Mouse (Mus musculus): Measurements from ENCODE around the gene Dhdds.
A peak's percentile ranks its signal among the peaks of the same experiment; 100 is the strongest.

Gene Dhdds

DNA sequence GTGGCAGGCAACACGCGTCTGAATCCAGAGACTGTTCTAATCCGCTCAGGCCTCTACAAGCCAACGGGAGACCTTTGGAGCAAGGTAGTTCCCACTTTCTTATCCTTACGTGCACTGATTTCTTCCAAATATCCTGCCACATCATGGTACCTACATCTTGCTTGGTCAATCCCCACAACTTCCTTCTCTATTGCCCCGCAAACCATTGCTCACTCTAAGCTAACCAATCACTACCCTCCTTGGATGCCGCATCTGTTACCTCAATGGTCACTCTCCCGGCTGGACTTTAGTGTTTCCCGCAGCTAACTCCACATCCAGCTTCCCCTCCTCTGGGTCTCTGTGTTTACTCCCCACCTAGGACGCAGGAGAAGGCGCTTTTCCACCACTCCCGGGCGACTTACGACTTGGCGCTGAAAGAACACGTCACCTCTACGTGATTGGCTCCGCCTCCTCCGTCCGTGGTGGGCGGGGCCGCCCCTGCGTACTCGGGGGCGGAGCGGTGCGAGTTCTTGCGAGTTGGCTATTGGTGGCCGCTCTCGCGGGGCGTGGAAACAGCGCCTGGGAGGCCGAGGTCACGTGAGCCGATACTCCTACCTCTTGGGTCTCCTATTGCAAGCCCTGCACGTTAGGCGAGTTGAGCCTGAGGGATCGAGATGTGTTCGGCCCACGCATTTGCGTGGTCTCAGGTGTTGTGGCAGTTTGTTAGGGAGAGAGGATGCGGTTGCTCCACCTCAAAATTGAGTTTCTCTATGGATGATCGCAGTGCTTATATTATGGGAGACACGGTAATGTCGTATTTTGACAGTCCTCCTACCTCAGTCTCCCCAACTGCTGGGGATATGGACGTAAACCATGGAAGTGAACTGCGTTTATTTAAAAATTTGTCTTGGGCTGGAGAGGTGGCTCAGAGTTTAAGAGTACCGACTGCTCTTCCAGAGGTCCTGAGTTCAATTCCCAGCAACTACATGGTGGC is at the start of gene Dhdds:
Gene Dhdds (minus strand): TSS at position 453 of the 973 bp plus-strand sequence.
- peak; percentile 91 for DNase-seq (ENCODE audit: extremely low read depth, low read depth)

DNA sequence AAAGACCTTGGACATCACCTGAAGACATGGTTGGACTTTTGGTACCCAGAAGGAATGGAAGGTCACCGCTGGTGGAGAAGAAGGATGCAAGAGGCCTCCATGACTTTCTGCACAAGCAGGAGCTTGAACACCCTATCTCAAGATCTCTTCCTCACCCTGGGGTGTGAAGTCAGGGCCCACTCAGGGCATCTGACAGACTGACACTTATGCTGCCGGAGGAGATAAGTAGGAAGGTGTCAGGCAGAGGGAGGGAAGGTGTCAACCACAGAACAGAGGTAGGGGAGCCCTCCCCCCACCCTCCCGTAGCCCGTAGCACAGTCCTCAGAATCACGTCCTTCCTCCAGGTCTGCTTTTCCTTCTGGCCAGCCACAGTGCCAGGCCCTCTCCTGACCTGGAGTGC is 46.9 kb upstream of the Dhdds start:
- no peak for DNase-seq (ENCODE audit: extremely low read depth, low read depth)

GRCm38 (mm10) chr4:134043041-134043440 is 42.3 kb upstream of the Dhdds start:
- no peak for DNase-seq (ENCODE audit: extremely low read depth, low read depth)

GRCm38 (mm10) chr4:134041317-134042123 is 40.8 kb upstream of the Dhdds start:
- peak; percentile 70 for DNase-seq (ENCODE audit: extremely low read depth, low read depth)

GRCm38 (mm10) chr4:134035953-134036352 is 35.2 kb upstream of the Dhdds start:
- DNase-seq (ENCODE audit: extremely low read depth, low read depth): peak; percentile 16

- DNase-seq (ENCODE audit: extremely low read depth, low read depth): no peak
These were observed 25.1 kb upstream of the Dhdds start for GRCm38 (mm10) chr4:134025802-134026201.

DNA sequence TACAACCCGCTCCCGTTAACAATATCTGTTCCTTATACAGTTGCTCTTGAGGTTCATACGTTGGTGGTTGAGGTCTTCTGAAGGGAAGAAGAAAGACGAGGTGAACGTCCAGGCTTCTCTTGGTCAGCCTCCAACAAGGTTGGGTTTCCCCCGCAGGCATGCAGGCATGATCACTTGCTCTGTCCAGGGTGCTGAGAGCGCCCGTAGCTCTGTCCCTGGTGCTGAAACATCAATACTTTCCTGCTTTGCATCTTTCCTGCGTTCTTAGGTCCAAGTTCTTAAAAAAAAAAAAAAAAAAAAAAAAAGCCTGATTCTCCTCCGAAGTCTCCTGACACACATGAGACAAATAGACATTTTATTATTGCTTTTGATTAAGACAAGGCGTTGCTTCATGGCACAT is 19.9 kb upstream of the Dhdds start:
- peak; percentile 16 for DNase-seq (ENCODE audit: extremely low read depth, low read depth)

DNA sequence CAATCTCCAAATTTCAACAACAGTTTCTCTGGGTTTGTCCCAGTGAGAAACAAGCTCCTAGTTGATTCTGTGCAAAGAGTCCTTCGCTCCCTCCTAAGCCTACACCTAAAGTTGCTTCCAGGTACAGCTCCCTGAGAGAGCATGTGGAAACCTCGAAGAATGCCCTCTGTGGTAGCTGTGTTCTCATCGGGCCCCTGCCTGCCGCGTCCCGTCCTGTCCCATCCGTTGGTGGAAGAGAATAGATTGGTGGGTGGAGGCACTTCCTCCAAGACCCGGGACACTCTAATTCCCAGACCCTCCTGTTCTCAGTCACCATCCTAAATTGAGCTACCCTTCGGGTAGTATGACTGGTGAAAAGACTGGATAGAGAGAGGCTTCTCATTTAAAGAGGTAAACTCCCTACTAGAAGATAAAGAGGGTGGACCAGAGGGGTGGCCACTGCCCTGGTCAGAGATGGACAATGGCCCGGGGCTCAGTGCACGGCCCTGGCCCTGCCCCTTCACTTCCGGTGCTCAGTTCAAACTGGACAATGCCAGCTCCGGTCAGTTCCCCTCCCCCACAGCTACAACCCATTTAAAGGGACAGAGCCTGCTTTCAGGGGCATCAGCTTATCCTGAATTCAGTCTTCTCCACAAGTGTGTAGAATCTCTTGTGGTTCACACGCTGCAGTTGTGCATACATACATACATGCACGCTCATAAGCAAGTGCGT is 19.1 kb upstream of the Dhdds start:
- DNase-seq (ENCODE audit: extremely low read depth, low read depth): no peak

GRCm38 (mm10) chr4:134019210-134019609 is 18.5 kb upstream of the Dhdds start:
- DNase-seq (ENCODE audit: extremely low read depth, low read depth): no peak

GRCm38 (mm10) chr4:134018779-134019145 is 18.0 kb upstream of the Dhdds start, which contains the start of gene Lin28a:
Lin28a (minus strand) TSS chr4:134018841.
- DNase-seq (ENCODE audit: extremely low read depth, low read depth): no peak

- DNase-seq (ENCODE audit: extremely low read depth, low read depth): no peak
These were observed 17.5 kb upstream of the Dhdds start for GRCm38 (mm10) chr4:134018038-134018778.

DNA sequence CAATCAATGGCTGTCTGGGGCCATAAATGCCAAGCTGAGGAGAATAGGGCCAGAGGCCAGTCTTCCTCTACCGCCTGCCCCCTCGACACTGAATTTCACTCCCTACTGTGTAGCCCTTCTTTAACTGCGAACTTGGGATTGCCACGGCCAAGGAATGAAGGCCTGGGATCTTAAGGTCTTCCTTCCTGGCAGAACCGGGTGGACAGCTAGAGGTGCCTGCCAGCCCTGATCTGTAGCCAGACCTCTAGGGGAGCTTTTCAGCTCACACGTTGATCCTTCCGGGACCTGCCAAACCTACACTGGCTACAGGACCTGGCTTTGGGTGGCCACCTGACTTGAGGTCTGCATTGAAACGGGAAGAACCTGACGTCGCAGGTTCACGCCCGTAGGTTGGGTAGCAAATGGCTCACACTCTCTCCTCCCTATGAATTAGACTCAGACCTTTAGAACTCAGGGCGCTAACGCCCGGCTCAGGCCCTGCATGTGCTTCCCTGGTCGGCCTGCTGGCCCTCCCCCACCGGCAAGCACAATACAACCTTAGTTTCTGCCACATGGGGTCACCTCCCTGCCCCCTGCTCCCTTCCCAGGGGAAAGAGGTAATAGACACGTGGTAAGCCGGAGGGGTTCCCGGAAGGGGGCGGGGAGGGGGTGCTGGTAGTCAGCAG is 16.6 kb upstream of the Dhdds start:
- no peak for DNase-seq (ENCODE audit: extremely low read depth, low read depth)

DNA sequence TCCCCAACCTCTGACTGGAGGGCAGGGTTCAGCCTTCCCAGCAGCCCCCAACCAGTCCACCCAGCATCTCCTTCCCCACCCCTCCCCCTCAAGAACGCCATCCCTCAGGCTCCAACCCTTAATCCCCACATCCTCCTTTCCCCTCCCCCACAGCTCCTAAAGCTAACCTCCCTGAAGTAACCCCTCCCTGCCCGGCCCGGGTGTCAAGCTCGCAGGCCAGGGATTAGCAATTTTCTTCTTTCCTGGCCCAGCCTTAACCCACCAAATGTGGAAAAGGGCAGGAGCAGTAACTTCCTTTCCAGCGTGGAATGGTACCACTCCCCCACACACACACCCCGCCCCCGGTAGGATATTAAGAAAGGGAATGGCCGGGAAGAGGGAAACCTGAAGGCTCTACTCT is 16.0 kb upstream of the Dhdds start:
- no peak for DNase-seq (ENCODE audit: extremely low read depth, low read depth)

GRCm38 (mm10) chr4:134016208-134016607 is 15.5 kb upstream of the Dhdds start:
- DNase-seq (ENCODE audit: extremely low read depth, low read depth): no peak

DNA sequence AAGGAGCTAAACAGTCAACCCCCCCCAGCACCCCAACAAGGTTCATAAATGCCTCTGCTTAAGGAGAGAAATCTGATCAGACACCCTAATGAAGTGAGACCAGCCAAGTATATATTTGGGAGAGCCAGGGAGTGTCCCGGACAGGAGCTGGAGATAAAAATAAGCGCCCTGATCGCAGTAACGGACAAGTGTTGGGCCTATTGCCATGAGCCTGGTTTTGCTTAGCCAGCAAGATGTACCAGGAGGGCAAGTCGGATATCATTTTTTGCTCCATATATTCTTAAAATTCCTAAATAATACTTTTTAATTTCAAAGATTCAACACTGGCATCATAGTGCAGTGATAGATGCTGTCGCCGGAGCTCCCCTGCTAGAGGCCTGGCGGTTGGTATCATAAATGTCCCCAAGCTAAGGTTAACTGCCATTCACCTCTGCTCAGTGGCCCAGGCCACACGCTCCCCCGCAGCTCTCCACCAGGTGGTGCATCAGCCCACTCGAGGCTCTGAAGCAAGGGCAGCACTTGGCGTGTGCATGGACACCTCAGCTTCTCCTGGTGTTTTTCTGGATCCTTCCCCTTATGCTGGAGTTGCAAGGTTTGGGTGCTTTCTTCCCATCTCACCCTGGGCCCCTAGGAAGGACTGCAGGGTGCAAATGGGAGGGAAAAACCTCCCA is 12.3 kb upstream of the Dhdds start:
- no peak for DNase-seq (ENCODE audit: extremely low read depth, low read depth)

DNA sequence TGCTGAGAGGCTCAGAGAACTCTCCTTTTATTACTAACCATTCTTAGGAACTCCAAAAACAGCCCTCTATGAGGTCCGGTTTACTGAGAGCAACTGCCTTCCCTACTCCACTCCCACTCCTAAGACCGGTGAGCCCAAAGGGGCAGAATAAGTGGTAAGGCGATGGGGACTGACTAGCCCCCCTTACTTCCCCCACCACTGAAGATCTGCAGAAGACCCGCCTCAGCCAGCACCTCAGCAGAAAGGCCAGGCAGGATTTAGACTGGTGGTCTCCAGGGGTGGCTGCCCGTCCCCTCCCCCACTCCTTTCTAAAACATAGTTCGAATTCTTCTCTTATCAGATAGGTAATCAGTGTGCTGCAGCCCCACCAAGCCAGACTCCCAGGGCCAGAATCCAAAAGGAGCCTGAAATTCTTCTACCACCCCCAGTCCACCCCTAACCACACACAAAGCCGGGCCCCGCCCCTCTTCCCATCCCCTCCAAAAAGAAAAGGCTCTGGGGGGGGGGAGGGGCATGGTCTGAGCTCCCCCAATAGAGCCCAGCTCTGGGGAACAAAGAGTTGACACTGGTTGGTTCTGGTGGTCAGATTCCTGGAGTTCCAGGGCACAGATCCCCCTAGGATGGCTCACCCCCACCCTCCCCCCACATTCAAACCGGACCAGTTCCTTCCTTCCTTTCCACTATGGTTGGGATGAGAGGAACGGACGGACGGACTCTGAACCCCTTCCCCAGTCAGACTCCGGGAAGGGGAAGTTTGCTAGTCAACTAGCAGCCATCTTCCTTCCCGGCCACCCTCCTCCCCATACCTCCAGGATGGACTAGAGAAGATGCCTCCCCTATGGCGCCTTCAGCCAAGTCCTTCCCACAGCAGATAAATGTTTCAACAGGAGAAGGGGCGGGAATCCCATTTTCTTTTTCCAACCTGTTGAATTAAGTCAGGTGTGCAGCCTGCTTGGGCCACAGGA is 11.0 kb upstream of the Dhdds start:
- DNase-seq (ENCODE audit: extremely low read depth, low read depth): no peak

DNA sequence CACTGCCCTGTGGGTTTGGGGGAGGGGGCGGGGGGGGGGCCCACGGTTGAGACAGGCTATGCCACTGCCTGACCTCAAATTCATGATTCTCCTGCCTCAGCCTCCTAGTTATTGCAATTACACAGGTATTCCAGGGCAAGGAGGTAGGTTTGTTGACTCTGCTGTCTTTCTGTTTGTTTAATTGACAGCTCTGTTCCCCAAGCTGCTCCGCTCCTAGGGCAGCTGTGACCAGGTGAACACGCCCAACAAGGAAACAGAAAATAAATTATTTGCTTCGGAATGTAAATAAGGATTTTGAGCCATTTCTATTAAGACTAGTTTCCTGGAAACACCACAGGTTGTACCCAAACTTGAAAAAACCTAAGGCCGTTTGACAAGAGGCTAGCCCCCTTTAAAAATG is 9.0 kb upstream of the Dhdds start:
- DNase-seq (ENCODE audit: extremely low read depth, low read depth): no peak

- no peak for DNase-seq (ENCODE audit: extremely low read depth, low read depth)
These were observed 6.1 kb upstream of the Dhdds start for GRCm38 (mm10) chr4:134006845-134007244.
